Mouse (Mus musculus) heart, adult 2 months (tissue): ENCODE results near the gene Mbnl2.

ENCODE experiments used
- CTCF ChIP-seq: fragments of 200-600 bp; IDR thresholded peaks from 2 replicates; pipeline ENCODE4 v1.8.1; 2022; ENCODE audit warnings: antibody characterized with exemption, mild to moderate bottlenecking, moderate library complexity
- EP300 ChIP-seq: fragments of 200-500 bp; IDR thresholded peaks from 2 replicates; pipeline ENCODE4 v1.6.1; 2011; ENCODE audit warnings: low read depth, low read length, control low read depth; ENCODE audit not compliant: insufficient read depth
- POLR2A ChIP-seq: fragments of 200-500 bp; IDR thresholded peaks from 2 replicates; pipeline ENCODE4 v1.6.1; 2011; ENCODE audit warnings: mild to moderate bottlenecking, low read depth, low read length, control low read depth; ENCODE audit not compliant: insufficient read depth

DNA sequence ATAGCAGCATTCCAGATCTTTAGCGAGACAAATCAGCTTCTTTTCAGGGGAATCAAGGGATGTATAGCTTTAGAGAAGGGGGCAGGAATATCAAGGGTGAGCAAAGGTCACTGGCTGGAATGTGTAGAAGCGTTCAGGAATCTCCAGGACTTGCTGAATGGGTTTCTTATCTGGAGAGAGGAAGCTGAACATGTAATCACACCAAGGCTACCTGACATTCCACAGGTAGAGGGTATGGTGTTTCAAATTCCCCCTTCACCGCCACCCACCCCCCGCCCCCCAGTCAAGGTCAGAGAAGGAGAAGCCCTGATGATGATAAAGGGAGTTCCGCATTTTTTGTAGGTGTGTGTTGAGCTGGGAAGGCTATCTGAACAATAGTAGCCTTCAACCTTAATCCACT lies 32.8 kb upstream of the Mbnl2 start:
- TF ChIP-seq POLR2A (no peak), CTCF (no peak), EP300 (no peak)
